Mouse (Mus musculus) CD4-positive, CD25-positive, alpha-beta regulatory T cell, adult 4 months (primary cell): ENCODE data around the gene Alox12b. TPM values are rescaled to one million over a fixed set of nuclear protein-coding genes. Genes with fewer than 3 reads are reported as not detected.

Source experiments
- ATAC-seq: one replicate; pipeline ENCODE4 v1.8.0; 2017
- polyA plus RNA-seq, 2 experiments: library from polyadenylated mRNA; unstranded; fragments of 100-300 nt; shearing (Covaris generic); gene quantifications; one replicate each; pipeline ENCODE4 v1.2.1; 2017

Gene Alox12b
- polyA plus RNA-seq = not detected

DNA sequence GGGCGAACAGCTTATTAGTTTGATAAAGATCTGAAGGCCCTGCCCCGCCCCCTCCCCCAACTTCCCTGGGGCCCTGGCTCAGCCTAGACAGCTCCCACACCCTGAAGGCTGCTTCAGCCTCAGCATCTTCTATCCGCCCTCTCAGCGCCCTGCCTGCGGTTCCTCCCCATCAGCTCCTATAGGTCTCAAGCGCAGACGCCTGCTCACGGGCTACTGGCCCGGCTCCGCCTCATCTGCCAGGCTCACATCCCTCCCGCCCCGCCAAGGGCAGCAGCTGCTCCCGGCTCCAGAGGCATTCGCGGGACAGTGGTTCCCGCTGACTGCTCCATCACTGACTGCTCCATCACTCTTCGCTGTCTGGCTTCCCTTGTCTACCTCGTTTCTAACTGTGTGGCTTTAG is at the start of gene Alox12b:
Alox12b (plus strand) TSS at position 190 of the 400 bp plus-strand sequence.
- ATAC-seq = no peak

DNA sequence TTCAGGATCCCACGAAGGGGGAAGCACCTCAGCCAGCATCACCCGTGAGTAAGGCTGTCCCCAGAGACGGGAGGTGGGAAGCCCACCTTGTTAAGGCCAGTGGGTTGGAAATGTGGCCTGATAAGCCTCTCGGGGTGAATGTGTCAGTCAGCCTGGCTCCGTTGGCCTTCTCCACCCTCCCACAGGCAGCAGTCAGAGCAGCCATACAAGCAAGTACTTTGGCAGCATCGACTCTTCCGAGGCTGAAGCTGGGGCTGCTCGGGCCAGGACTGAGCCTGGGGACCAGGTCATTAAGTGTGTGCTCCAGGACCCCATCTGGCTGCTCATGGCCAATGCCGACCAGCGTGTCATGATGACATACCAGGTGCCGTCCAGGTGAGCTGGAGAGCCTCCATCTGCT is 49.1 kb upstream of the Alox12b start:
- no peak for ATAC-seq

DNA sequence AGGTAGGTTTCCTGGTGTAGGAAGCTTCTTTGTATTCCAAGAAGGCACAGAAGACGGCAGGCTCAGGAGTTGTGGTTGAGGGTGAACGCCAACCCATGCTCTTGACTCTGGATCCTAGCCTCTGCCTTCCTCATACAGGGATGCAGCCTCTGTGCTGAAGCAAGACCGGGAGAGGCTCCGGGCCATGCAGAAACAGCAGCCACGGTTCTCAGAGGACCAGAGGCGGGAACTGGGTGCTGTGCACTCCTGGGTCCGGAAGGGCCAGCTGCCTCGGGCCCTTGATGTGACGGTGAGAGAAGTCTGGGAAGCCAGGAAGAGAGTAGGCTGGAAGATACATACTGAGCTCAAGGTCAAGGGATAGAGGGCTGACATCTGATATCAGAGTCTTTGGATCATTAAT is 48.6 kb upstream of the Alox12b start:
- ATAC-seq = no peak

DNA sequence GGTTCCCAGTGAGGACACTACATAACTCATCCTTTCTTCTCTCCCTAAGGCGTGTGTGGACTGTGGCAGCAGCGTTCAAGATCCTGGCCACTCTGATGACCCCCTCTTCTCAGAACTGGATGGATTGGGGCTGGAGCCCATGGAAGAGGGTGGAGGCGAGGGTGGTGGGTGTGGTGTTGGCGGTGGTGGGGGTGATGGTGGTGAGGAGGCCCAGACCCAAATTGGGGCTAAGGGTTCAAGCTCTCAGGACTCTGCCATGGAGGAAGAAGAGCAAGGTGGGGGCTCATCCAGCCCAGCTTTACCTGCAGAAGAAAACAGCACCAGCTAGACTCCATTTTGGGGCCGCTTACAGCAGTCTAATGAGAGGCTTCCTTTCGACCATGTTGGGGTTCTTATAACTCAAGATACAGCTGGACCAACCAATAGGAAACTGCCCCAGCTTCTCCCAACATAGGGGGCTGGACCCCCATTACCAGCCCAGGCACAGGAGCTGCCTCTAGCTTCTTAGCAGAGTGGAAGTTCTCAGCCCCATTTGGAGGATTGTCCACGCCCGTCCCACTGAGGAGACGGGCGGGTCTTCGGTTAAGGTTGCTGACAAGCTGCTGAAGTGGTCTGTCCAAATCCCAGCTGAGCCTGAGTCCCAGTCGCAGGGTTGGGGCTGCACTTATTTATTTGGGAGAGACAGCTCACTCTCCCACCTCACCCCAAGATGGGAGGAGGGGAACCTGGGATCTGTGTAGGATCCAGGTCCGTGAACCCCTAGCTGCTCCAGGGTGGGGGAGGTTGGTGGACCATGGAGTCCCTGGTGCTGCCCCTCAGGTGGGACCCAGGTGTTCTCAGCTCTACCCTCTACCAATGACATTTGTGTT is 47.5 kb upstream of the Alox12b start:
- ATAC-seq = no peak

DNA sequence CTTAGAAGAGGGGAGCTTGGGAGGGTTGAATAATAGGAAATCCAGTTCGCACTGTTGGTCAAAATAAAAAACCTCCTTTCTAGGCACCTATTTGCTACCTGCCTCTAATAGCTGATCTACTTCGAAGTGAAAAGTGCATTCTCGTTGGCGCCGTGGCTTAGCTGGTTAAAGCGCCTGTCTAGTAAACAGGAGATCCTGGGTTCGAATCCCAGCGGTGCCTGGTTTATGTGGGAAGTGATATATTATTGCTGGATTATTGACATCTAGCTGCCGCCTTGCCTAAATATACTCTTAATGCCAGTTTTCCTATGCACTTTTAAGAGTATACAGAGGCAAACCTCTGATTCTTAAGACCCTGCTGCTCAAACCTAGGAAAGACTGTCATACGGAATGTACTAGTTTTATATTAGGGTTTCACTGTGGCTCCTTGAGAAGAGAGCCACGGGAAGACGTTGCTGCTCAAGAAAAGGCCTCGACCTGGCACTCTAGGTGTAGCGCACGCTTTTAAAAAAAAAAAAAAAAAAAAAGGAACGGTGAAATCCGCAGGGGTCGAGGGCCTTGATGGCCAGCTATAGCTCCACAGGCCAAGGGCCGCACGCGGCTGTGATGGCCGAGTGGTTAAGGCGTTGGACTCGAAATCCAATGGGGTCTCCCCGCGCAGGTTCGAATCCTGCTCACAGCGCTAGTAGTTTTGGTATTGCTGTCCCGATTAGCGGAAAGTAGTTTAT is 46.3 kb upstream of the Alox12b start:
- ATAC-seq = peak; percentile 49

DNA sequence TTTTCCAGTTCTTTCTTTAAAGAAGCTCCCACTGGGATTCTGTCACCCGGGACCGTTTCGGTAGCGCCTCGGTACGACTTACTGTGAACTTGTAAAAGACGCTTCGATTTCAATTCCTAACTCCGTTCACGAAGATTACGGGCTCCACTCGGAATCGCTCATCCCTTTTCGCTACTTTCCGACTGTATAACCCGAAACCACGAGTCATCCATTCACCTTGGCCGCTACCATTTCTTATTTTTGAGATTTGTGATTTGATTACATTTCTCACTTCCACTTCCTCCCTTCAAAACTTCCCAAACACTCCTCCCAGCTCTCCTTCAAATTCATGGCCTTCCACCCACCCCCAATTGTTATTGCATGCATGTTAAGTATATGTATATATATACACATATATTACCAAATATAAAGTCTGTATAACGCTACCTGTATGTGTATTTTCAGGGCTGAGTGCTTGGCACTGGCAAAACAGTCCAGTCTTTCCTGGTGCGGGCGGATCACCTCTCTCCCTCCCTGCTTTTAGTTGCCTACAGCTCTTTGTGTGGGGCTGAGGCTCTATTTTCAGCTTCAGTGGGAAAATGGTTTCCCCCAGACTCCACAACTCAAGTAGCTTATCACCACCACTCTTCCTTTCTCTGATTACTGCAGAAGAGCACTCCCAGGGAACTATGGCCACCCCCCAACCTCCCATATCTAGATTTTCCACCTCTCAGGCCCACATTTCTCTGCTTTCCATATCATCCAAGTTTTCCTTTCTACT is 45.6 kb upstream of the Alox12b start:
- no peak for ATAC-seq

DNA sequence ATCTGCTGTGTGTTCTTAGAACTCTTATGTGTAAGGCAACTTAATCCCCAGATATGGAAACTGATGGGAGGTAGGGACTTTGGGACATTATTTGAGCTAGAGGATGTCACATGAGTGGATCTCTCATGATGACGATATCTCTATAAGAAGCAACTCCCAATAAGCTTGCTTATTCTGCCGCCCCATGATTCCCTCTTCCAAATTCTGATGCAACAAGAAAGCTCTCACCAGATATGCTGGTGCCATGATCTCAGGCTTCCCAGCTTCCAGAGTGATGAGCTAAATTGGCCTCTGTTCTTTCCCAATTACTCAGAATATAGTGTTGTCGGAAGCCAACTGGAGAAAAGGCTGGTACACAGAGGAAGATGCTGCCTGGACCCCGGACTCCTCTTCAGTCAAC is 44.9 kb upstream of the Alox12b start:
- ATAC-seq = no peak

DNA sequence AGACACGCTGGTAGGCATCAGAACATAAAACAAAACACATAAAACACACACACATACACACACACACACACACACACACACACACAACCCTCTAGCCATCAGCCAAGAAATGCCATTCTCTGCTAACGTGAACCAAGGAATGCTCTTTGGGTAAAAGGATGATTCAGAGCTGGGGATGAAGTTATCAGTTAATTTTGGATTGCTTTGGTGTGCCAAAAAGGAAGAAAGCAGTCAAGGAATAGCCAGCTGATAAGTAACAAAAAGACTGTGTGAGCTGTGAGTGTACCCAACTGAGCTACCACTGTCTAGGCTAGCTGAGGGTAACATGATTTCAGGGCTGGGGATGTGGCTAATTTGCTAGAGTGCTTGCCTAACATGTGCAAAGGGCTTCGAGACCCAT is 42.8 kb upstream of the Alox12b start:
- no peak for ATAC-seq

DNA sequence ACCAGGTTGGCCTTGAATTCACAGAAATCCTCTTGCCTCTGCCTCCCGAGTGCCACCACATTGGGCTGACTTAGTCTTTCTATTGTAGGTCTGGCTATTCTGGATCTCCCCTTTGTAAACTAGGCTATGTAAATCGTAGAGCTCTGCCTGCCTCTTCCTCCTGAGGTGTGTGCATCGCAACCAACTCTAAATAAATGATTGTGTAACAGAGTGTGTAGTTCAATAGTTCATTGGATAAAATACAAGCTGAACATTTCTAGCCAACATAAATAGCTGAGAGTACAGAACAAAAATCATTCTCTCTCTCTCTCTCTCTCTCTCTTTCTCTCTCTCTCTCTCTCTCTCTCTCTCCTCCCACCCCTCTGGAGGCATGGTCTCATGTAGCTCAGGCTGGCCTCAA is 42.2 kb upstream of the Alox12b start:
- no peak for ATAC-seq

DNA sequence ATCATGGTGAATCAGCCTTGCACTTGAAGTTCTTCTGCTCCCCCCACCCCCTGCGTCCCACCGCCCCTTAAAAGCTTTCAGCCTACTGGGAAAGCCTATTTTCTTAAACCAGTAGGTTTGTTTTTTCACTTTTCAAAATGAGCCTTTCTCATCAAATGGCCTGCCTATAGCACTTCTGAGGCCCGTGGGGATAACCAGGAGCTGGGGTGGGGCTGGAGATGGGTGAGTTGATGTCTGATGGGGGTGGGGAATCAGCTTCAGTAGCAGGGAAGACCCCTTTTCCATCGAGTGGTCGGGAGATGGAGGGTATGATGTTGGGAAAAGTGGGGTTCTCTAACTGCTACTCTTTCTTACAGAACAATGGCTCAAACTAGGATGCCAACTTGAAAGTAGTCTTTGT is 39.9 kb upstream of the Alox12b start:
- no peak for ATAC-seq

DNA sequence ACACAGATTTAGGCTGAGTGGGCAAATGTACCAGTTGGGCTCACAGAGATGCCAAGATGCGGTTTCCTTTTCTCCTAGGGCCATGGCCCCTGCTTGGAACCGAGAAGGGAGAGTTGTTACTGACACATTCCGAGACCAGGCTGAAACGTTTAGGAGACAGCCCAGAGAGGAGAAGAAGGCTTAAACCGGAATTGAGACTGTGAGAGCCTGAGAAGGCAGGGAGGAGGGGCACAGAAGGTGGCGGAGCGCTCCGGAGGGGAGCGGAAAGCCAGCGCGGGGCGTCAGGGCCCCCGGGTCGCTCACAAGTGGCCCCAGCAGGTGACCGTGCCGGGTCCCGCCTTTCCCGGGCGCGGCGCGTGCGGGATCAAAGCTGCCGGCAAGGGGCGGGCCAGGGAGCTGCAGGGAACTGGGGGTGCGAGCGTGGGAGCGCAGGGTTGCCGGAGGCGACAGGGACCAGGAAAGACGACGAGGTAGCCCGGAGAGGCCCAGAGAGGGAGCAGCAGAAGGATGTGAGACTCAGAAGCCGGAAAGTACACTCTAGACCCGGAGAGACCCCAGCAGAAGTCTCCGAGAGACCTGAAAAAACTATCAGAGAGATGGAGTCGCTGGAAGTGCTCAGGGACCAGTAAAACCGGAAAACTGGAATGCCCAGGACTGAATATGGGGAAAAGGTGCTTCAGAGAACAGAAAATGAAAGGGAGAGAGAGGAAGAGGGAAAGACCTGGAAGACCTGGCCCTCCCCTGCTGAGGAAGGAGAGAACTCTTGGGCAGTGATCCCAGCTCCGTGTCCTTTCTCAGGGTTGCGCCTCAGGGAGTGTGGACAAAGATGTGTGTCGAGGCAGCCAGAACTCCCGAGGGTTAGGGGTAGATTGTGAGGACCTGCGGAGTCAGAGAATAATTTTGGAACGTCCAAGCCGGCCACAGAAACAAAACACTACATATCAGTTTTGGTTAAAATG is 38.8 kb upstream of the Alox12b start:
- ATAC-seq = peak; percentile 45

DNA sequence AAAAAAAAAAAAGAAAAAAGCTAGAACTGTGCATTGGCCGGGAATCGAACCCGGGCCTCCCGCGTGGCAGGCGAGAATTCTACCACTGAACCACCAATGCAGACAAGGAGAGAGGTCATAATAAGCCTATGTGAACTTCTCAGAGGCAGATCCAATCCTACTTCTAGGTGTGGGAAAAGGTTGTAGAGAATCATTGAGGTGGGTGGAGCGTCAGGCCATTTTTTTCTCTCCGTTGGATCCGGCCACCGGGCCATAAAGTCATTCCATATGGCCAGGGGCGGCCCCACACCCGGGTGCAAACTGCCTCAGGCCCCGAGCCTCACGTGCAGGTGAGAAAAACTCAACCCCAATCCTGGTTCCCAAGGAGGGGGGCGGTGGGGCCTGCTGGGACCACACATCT is 38.0 kb upstream of the Alox12b start:
- ATAC-seq = peak; percentile 35

DNA sequence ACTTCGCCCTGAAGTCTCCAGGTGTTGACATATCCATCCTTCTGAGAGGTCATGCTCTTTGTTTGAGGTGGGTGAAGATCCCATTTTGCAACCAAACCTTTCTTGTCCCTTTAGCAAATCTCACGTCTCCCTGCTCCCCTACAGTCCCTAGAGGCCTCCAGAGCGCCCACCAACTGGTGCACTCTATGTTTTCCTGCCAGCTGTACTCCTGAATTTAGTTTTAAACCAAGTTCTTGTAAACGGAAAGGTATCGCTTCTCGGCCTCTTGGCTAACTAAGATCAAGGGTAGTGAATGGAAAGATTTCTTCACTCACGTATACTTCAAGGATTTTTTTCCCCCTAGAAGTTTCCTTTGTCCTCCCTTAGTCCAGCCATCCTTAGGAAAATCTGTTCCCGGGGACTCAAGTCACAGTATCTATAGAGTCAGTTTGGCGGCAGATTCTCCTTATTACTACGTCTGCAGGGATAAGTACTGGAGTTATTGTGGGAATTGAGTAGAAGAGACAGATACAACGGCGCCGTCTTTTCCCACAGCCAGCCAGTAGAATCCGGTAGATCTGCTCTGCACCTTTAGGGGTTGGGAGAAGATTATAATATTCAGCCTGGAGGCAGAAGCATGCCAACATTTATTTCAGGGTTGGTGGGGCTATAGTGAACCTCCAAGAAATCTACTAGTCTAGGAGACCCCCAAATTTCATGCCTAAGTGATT is 37.2 kb upstream of the Alox12b start:
- no peak for ATAC-seq

DNA sequence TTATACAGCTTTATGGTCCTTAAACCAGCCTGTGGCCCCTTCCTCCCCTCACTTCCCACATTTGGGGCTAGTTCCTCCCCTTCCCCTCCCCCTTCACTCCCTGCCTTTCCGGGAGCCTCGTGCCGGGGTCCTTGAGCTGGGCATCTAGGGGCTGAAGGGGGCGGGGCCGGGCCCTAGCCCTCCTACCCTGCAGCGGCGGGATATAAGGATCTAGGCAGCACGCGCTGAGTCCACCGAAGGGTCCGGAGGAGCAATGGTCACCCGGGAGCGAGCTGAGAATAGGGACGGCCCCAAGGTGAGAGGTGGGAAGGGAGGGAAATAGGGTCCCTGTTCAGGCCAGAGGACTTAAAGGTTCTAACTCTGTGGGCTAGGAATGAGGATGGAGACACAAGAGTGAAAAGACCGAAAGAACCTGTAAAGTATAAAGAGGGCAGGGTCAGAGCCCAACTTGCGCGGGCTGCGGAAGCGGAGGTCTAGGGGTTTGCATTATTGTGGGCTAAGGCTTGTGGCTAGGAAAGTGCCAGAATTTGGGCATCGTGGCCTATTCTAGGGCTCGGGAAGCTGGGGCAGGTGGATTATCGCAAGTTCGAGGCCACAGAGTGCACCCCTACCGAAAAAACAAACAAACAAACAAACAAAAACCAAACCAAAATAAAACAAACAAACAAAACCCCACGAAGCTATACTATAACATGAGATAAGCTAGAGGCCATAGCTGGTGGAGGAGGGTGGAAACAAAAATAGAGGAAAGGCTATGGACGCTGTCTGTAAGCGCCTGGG is 36.4 kb upstream of the Alox12b start, which contains the start of gene Hes7:
Hes7 (plus strand) TSS at position 184 of the 780 bp plus-strand sequence.
- no peak for ATAC-seq

DNA sequence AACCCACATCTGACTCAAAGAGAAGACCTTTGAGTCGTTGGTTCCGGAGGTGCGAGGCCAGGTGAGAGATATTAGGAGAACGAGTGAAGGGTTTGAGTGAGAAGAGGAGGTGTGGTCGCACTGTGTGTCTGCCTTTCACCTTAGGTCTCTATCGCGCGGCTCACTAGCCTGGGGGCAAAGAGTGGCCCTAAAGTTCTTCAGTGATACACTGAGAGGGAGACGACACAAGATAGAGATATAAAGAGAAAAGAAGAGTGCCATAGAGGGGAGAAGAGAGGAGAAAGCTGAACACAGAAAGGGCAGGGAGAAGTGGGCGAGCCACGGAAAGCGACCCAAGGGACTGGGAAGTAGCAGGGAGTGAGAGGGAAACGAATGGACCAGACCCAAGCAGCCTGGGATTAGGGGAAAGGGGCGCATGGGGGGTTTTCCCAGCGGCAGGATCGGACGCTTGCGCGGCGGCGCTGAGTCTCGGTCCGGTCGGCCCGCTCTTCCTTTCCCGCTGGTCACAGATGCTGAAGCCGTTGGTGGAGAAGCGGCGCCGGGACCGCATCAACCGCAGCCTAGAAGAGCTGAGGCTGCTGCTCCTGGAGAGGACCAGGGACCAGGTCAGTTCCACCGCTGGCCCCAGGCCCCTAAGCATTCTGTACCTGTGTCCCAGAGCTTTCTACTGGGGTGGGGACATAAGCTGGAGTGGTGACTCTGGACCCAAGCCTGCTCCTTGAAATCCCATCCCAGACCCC is 35.6 kb upstream of the Alox12b start:
- ATAC-seq = no peak

DNA sequence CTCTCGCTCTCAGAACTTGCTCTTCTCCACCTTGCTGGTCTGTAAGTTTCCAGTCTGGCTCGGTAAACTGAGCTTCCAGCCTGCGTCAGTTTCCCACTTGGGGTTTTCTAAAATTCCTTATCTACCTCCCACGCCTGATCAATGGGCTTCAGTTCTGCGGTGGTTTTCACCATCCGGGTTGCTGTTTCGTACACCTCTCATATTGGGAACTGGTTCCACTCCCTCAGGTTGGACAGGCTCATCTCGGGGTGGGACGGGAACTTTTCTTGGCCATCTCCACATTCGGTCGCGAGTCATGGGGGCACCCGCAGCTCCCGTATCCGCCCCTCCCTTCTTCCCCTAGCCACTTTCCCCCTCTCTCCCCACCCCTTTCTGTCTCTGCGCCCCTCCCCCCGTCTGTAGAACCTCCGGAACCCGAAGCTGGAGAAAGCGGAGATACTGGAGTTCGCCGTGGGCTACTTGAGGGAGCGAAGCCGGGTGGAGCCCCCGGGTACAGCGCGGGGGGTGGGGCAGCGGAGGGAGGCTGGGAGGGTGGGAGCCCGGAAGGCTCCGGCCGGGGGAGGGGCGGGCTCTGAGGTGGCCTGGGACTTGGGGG is 35.0 kb upstream of the Alox12b start:
- no peak for ATAC-seq

DNA sequence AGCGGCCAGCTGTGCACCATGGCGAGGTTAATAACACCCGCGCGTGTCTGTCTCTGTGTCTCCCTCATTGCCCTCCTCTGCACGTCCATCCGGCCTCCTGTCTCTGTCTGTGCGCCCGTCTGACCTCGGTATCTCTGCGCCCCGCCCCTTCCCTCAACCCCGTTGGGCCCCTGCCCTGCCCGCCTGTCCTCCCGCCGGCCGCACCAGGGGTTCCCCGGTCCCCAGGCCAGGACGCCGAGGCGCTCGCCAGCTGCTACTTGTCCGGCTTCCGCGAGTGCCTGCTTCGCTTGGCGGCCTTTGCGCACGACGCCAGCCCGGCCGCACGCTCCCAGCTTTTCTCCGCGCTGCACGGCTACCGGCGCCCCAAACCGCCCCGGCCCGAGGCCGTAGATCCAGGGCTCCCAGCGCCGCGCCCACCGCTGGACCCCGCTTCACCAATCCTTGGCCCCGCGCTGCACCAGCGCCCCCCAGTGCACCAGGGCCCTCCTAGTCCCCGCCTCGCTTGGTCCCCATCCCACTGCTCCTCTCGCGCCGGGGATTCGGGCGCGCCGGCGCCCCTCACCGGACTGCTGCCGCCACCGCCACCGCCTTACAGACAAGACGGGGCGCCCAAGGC is 34.3 kb upstream of the Alox12b start, which contains the start of gene 9130213A22Rik:
9130213A22Rik (minus strand) TSS at position 254 of the 616 bp plus-strand sequence.
- ATAC-seq = no peak

DNA sequence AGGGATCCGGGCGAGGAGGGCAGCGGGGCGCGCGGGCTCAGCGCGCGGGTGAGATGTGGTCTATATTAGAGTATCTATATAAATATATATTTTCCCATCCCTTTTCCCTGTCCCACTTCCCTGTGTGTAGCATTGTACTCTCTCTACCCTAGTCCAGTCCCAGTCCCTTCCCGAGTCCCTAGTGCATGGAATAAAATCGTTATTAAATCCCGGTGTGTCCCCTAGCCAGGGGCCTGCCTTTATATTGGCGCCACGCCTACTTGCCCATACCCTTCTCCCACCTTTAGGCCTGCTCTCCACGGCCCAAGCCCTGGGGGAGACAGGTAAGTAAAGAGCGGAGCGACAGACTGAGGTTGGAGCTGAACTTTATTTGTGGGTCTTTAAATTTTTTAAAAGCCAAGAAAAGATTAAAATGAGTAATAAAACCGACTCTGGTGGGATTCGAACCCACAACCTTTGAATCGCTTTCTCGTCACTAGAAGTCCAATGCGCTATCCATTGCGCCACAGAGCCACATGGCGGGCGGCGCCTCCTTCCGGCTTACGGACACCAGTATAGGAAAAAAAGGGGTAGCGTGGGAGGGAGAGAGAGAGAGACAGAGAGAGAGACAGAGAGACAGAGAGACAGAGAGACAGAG is 33.6 kb upstream of the Alox12b start:
- ATAC-seq = no peak
